Comparison of ENCODE assay signal across 18 mouse cellular contexts in genomic region chr4:110662940-110663339, GRCm38 (mm10).
"Had no signal": no experiment of that assay in that cellular context is flagged by ENCODE, and none has a peak within 500 bp of the region (broad histone marks: within the 10 kb centered on the region; RNA-seq: fewer than 3 reads in every experiment).

No protein-coding gene starts in this region.

- H3K36me3 ChIP-seq: lung, embryonic 15.5 days; midbrain, embryonic 13.5 days; midbrain, embryonic 15.5 days; neural tube, embryonic 13.5 days; stomach, embryonic 15.5 days had no signal

- H3K4me1 ChIP-seq: lung, embryonic 15.5 days; megakaryocyte, embryonic 14.5 days; midbrain, embryonic 13.5 days; midbrain, embryonic 15.5 days; neural tube, embryonic 13.5 days; stomach, embryonic 15.5 days had no signal

- H3K4me2 ChIP-seq: lung, embryonic 15.5 days; midbrain, embryonic 11.5 days; midbrain, embryonic 13.5 days; midbrain, embryonic 15.5 days; neural tube, embryonic 13.5 days; stomach, embryonic 15.5 days had no signal

- H3K27ac ChIP-seq: lung, embryonic 15.5 days; macrophage; midbrain, embryonic 13.5 days; midbrain, embryonic 15.5 days; neural tube, embryonic 13.5 days; stomach, embryonic 15.5 days; stomach, postnatal 0 days had no signal

- ATAC-seq: liver, postnatal 0 days; lung, postnatal 0 days; midbrain, embryonic 13.5 days; midbrain, embryonic 15.5 days had no signal

- H3K9ac ChIP-seq: liver, postnatal 0 days; lung, embryonic 15.5 days; midbrain, embryonic 13.5 days; midbrain, embryonic 15.5 days; neural tube, embryonic 13.5 days; stomach, embryonic 15.5 days had no signal

- H3K9me3 ChIP-seq: lung, embryonic 15.5 days; megakaryocyte, embryonic 14.5 days; midbrain, embryonic 13.5 days; midbrain, embryonic 15.5 days; neural tube, embryonic 13.5 days; stomach, embryonic 15.5 days had no signal

- H3K4me3 ChIP-seq: lung, embryonic 15.5 days; megakaryocyte, embryonic 14.5 days; midbrain, embryonic 13.5 days; midbrain, embryonic 15.5 days; neural tube, embryonic 13.5 days; stomach, embryonic 15.5 days had no signal

- H3K27me3 ChIP-seq: lung, embryonic 15.5 days; megakaryocyte, embryonic 14.5 days; midbrain, embryonic 13.5 days; midbrain, embryonic 15.5 days; neural tube, embryonic 13.5 days; stomach, embryonic 15.5 days had no signal

- DNase-seq: liver, postnatal 0 days; lung, adult 2 months; lung, postnatal 14 days; lung, postnatal 36 days; right cerebral cortex, postnatal 14 days; thymus, adult 2 months; thymus, postnatal 25 days; thymus, postnatal 4 days had no signal
